Mouse (Mus musculus) adrenal gland, postnatal 10 days (tissue): ENCODE data around the gene Med20. TPM values are rescaled to one million over a fixed set of nuclear protein-coding genes. Genes with fewer than 3 reads are reported as not detected.
"Not testable (repeated sequence)": the region's sequence is repeated elsewhere in the genome, so short reads cannot be mapped to it uniquely, and the experiment has no call there.

Experiments used
- DNase-seq: peaks from one replicate; pipeline ENCODE4 v3.0.0; 2021; ENCODE audit warnings: mixed read lengths
- total RNA-seq, 2 experiments: library from RNA; stranded (reverse); gene quantifications; 2 replicates each; pipeline ENCODE4 v1.2.3; 2021

The Med20 gene
- total RNA-seq, 2 experiments from 2014 or later, result 38.1 to 39.8 TPM

GRCm38 (mm10) chr17:47596162-47596838, 15.1 kb upstream of the Med20 start:
- DNase-seq, result peak; percentile 16

GRCm38 (mm10) chr17:47596839-47597164, 14.6 kb upstream of the Med20 start:
- no peak for DNase-seq

GRCm38 (mm10) chr17:47597261-47597660, 14.1 kb upstream of the Med20 start:
- DNase-seq, result peak; percentile 38

DNA sequence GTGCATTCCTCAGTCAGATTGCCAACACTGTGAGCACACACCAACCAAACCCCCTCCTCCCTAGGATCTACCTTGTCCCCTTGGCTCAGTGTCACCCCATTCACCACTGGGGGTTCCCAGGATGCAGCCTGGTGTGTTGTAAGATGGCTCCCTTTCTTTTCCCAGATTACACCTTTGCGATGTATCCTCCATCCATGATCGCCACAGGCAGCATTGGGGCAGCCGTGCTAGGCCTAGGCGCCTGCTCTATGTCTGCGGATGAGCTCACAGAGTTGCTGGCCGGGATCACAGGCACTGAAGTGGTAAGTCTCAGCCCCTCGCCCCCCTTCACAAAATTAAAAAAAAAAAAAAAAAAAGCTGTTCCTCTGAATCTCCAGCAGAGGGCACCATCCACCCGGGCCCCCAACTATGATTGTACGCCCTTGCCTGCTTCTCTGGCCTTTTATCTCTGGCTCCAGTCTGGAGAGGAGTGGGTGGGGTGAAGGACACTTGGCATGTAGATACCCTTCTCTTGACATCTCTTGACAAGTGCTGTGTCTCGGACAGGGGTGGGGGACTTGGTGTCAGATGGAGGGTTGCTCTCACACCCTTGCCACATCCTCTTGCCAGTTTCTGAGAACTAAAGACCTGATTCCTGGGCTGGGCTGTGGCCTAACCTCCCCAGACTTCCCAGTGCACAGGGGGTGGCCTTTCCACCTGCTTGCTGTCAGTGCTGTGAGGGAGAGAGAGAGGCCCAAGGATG, 13.4 kb upstream of the Med20 start:
- peak; percentile 61 for DNase-seq

DNA sequence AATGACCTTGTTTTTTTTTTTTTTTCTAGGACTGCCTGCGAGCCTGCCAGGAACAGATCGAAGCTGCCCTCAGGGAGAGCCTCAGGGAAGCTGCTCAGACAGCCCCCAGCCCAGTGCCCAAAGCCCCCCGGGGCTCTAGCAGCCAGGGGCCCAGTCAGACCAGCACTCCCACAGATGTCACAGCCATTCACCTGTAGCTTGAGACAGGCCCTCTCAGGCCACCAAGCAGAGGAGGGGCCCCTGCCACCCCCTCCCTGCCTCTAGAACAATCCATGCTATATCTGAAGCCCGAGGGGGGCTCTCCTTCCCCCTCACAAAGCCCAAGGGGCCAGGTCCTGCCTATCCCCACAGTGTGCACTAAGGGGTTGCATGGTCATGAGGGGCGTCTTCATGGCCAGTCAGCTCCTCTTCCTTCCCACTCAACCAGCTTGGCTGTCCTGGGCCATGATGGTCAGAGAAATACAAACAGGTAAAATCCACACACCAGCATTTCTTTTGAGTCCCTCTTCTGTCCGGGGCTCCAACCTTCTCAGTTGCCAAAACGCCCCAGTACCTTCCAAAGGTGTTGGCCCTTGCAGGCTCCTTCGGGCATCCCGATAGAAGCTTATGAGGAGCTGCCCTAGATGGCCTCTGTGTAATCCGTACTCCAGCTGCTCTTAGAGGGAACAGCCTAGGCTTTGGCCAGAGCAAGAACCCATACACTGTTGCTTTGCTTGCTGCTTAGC, 12.6 kb upstream of the Med20 start:
- DNase-seq, result not testable (repeated sequence)

DNA sequence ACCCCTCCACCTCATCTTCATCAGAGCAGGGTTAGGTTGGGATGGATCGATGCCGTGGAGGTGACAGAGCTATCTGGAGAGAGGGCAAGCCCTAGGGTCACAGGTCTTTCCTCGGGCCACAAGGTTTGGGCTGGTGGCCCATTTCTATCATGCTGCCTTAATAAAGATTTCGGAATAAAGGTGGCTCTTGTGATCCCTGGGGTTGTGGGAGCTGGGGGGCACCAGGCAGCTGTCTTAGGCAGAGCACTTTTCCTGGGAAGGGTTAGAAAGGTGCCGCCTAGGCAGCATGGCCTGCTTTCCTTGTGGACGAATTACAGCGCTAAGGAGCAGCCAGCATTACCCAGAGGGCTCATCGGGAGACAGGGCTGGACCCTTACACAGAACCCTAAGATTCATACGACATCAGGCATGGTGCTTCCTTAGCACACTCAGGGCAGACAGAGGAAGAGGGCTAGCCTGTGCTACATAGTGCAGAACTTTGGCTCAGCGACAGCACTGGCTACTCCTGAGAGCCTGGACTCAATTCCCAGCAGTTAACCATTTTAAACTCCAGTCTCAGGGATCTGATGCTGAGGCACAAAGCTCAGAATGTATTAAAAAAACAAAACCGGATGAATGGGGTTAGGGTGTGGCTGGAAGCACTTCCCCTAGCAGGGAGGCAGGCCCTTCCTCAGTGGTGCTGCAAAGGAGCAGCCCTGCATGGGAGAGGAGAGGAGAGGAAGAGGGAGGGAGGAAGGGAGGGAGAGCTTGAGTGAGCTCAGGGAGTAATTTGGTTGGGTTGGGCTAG, 11.7 kb upstream of the Med20 start:
- DNase-seq, result peak; percentile 29

DNA sequence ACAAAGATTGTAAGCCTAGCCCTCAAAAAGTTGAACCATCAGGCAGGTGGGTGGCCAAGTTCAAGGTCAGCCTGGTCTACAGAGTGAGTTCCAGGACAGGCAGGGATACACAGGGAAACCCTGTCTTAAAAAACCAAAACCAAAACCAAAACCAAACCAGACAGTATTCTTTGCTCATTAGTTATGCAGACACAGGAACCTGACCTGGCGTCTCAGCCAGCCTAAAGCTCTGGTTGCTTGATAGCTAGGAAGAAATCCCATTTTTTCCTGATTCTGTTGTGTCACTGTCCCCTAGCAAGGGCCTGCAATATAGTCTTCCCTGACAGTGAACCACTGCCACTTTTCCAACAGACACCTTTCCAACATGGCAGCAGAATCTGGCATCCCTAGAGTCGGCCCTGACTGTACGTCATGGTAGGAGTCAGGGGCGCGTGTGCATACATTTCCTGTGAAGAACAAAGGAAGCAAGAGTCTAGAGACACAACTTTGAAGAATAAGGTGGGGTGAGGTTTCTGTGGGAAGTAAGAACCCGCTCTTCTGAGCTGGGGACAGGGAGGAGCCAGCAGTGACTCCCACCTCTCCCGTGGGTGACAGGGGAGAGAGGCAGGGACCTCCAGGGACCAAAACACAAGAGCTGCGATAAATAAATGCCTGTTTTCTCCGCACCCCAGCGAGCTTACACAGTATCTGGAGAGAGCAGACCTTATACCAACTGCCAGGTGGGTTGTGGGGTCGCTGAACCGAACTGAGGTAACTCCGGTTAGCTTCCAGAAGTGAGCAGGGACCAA, 10.6 kb upstream of the Med20 start:
- DNase-seq, result no peak

DNA sequence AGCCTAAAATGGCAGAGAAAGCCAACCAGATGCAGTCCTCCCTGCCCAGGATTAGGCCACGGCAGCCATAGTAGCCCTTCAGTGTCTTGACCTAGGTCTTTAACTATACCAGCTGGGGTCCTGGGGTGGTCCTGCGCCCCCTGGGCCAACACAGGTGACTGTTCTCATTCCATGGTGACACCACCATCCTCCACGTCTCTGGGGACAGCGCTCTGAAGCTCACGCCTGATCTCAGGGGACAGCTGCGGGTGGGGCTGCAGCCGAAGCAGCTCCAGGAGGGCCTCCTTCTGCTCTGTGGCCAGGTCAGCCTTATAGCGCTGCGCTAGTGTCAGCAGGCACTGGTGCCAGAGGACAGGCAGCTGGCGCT, 10.0 kb upstream of the Med20 start:
- no peak for DNase-seq

DNA sequence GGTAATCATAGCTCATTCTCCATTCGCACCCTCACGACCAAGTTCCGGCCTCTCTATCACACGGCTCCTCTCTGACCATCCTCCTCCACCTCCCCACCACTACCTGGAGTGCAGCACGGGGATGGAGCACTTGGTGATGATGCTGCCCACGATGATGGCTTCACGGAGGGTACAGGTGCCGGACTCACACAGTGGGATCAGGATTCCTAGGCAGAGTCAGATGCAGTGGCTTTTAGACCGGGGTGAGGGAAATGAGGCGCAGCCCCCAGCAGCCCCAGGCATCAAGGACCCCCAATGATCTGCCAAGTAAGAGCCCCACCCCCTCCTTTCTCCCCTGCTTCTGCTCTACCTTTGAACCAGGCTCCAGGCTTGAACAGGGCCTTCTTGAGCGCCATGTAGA, 9.1 kb upstream of the Med20 start:
- DNase-seq, result no peak

DNA sequence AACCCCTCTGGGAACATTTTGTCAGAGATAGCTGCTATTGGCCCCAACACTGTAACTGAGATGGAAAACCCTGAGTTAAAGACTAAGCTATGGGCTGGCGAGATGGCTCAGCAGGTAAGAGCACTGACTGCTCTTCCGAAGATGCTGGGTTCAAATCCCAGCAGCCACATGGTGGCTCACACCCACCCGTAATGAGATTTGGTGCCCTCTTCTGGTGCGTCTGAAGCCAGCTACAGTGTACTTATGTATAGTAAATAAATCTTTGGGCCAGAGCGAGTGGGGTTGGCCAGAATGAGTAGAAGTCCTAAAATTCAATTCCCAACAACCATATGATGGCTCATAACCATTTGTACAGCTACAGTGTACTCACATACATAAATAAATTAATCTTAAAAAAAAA, 5.2 kb upstream of the Med20 start:
- peak; percentile 40 for DNase-seq

DNA sequence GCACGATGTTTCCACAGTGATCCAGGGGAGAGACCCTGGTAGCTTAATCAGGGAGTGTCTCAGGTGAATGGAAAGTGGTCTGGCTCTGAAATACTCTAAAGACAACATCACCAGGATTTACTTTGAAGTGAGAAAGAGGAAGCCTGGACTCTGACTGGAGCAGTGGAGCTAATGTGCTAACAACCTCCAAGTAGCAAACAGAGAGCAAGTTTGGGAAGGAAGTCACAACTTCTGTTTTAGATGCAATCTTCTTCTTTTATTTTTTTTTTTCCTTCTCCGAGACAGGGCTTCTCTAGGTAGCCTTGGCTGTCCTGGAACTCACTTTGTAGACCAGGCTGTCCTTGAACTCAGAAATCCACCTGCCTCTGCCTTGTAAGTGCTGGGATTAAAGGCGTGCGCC, 2.2 kb upstream of the Med20 start:
- no peak for DNase-seq

DNA sequence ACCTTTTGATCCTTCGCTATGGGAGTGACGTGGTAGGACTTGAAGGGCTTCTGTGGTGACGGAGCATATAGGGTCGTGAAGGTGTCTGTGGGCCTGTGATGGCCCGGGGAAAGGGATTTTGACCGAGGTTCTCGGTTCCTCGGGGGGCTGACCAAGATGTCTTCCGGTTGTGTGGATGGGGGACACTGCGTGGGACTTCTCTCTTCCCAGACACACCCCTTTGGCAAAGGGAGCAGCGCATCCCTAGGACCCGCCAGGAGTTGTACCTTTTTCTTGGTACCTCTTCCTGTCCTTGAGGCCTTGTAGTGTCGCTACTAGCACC, 240 bp downstream of the Med20 start:
- no peak for DNase-seq

GRCm38 (mm10) chr17:47614018-47614417, 2.6 kb downstream of the Med20 start:
- DNase-seq, result peak; percentile 69

DNA sequence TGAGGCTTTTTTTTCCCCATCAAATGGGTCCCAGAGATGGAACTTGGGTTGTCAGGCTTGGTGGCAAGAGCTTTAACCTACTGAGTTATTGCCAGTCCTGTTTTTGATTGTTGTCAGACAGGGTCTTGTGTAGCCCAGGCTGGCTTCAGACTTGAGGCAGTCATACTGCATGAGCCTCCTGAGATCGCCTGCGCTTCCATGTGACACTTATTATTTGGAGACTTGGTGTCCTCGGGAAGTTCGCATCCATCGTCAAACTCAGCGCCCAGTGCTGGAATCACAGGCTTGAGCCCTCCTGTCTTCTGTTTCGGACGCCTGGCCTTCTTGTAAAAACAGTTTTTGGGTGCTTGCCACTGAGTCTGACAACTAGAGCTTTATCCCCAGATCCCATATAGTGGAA, 4.7 kb downstream of the Med20 start:
- no peak for DNase-seq

GRCm38 (mm10) chr17:47616652-47617051, 5.3 kb downstream of the Med20 start:
- DNase-seq, result no peak

DNA sequence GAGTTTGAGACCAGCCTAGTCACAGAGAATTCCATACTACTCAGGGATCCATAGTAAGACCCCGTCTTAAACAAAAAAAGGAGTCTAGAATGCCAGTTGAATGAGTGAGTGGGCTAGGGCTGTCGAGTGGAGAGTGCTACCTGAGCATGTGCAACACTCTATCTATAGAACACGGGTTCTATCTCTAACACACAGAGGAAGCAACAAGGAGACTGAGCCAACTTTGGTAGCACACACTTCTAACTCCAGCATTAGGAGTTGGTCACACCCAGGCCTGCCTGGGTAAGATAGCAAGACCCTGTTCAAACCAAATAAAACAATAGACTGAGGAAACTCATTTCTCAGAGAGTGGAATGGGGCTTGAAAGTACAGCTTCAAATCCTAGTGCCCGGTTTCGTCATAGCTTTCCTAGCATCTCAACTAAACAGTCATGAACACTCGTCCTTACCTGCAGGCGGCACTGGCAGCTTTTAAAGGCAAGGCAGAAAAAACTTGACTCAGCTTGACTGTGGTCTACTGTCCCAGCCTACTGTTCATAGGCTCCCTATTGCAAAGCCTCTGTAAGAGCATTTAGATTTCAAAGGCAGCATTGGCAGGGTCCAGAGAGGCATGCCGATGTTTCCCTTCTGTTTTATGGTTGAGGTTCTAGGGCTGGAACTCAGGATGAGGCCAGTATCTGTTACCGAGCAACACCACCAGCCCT, 6.4 kb downstream of the Med20 start:
- DNase-seq, result no peak

GRCm38 (mm10) chr17:47618556-47619311, 7.4 kb downstream of the Med20 start:
- DNase-seq, result no peak

GRCm38 (mm10) chr17:47622912-47623554, 11.7 kb downstream of the Med20 start:
- no peak for DNase-seq

GRCm38 (mm10) chr17:47624572-47624971, 13.2 kb downstream of the Med20 start:
- DNase-seq, result not testable (repeated sequence)

- no peak for DNase-seq
Observed at GRCm38 (mm10) chr17:47625088-47625487, 13.7 kb downstream of the Med20 start.
